Mouse (Mus musculus): Measurements from ENCODE around the gene Zfp82. TPM values are rescaled to one million over a fixed set of nuclear protein-coding genes. Genes with fewer than 3 reads are reported as not detected.

Gene Zfp82
- polyA plus RNA-seq, 1 experiment from 2014 or later = 9.9 TPM

- Histone ChIP-seq H3K27me3 (ENCODE audit: control insufficient read depth, insufficient read depth, low read length) (no peaks in the 10 kb centered on the region), H3K9ac (ENCODE audit: low read length) (no peak overlapping the region), H3K27ac (ENCODE audit: low read depth, low read length) (no peak overlapping the region), H3K4me1 (ENCODE audit: control insufficient read depth, insufficient read depth, low read length) (peaks cover 4% of the 10 kb centered on the region), H3K4me2 (ENCODE audit: low read depth) (peak overlapping the region; percentile 74), H3K9me3 (ENCODE audit: control insufficient read depth, low read length) (no peaks in the 10 kb centered on the region), H3K4me3 (ENCODE audit: low read depth, low read length) (peak overlapping the region; percentile 68), H3K36me3 (ENCODE audit: control insufficient read depth, insufficient read depth, low read length) (peaks cover 3% of the 10 kb centered on the region; the same call in 1 of the 2 replicates)
- ATAC-seq (ENCODE audit: insufficient read depth, low FRiP score, low TSS enrichment) (no peak), DNase-seq (ENCODE audit: low spot score) (no peak)
- WGBS = 76% methylated on average over 6 of the region's 6 CpGs
Observed at GRCm38 (mm10) chr7:30093918-30094415, 21.3 kb upstream of the Zfp82 start.

- no peak overlapping the region for H3K9ac ChIP-seq (ENCODE audit: low read length)
- H3K4me3 ChIP-seq (ENCODE audit: low read depth, low read length) = no peak overlapping the region
- ATAC-seq (ENCODE audit: insufficient read depth, low FRiP score, low TSS enrichment) (no peak), DNase-seq (ENCODE audit: low spot score) (no peak)
- H3K4me1 ChIP-seq (ENCODE audit: control insufficient read depth, insufficient read depth, low read length) = peaks cover 7% of the 10 kb centered on the region
- H3K4me2 ChIP-seq (ENCODE audit: low read depth) = no peak overlapping the region
- H3K9me3 ChIP-seq (ENCODE audit: control insufficient read depth, low read length) = no peaks in the 10 kb centered on the region
- WGBS = 87% methylated on average over 9 of the region's 9 CpGs
- H3K27me3 ChIP-seq (ENCODE audit: control insufficient read depth, insufficient read depth, low read length) = no peaks in the 10 kb centered on the region
- H3K27ac ChIP-seq (ENCODE audit: low read depth, low read length) = no peak overlapping the region
- H3K36me3 ChIP-seq (ENCODE audit: control insufficient read depth, insufficient read depth, low read length) = no peaks in the 10 kb centered on the region
Observed at GRCm38 (mm10) chr7:30092666-30093065, 20.0 kb upstream of the Zfp82 start.

GRCm38 (mm10) chr7:30090970-30091585, 18.4 kb upstream of the Zfp82 start:
- H3K9ac ChIP-seq (ENCODE audit: low read length) = peak overlapping the region; percentile 80

GRCm38 (mm10) chr7:30090092-30090969, 17.6 kb upstream of the Zfp82 start, which contains the start of the genes Gm26920 and Zfp566:
Gm26920 (minus strand) TSS chr7:30090410.
Zfp566 (minus strand) TSS chr7:30090527.
- WGBS = 0% methylated on average over 40 of the region's 40 CpGs
- peaks cover 7% of the 10 kb centered on the region for H3K4me1 ChIP-seq (ENCODE audit: control insufficient read depth, insufficient read depth, low read length)
- no peaks in the 10 kb centered on the region for H3K27me3 ChIP-seq (ENCODE audit: control insufficient read depth, insufficient read depth, low read length)
- peak within 1 kb of the TSS; percentile 66 for H3K4me3 ChIP-seq (ENCODE audit: low read depth, low read length)
- DNase-seq (ENCODE audit: low spot score) (peak; percentile 98), ATAC-seq (ENCODE audit: insufficient read depth, low FRiP score, low TSS enrichment) (peak; percentile 87)
- peak within 1 kb of the TSS; percentile 70 for H3K4me2 ChIP-seq (ENCODE audit: low read depth)
- peak within 1 kb of the TSS; percentile 76 for H3K27ac ChIP-seq (ENCODE audit: low read depth, low read length)
- H3K36me3 ChIP-seq (ENCODE audit: control insufficient read depth, insufficient read depth, low read length) = peaks cover 7% of the 10 kb centered on the region
- H3K9ac ChIP-seq (ENCODE audit: low read length) = peak within 1 kb of the TSS; percentile 80
- no peaks in the 10 kb centered on the region for H3K9me3 ChIP-seq (ENCODE audit: control insufficient read depth, low read length)

More at GRCm38 (mm10) chr7:30090970-30091585, 18.4 kb upstream of the Zfp82 start:
- H3K27ac ChIP-seq (ENCODE audit: low read depth, low read length) = no peak overlapping the region
- WGBS = 13% methylated on average over 9 of the region's 9 CpGs
- peak overlapping the region; percentile 66 for H3K4me3 ChIP-seq (ENCODE audit: low read depth, low read length)
- H3K27me3 ChIP-seq (ENCODE audit: control insufficient read depth, insufficient read depth, low read length) = no peaks in the 10 kb centered on the region
- H3K4me1 ChIP-seq (ENCODE audit: control insufficient read depth, insufficient read depth, low read length) = peaks cover 7% of the 10 kb centered on the region
- H3K4me2 ChIP-seq (ENCODE audit: low read depth) = peak overlapping the region; percentile 49
- 0 out of 2 replicates have a peak, but pooled peaks have one; percentile 0 for ATAC-seq (ENCODE audit: insufficient read depth, low FRiP score, low TSS enrichment)
- H3K9me3 ChIP-seq (ENCODE audit: control insufficient read depth, low read length) = no peaks in the 10 kb centered on the region
- peaks cover 4% of the 10 kb centered on the region for H3K36me3 ChIP-seq (ENCODE audit: control insufficient read depth, insufficient read depth, low read length)
- DNase-seq (ENCODE audit: low spot score) = no peak

GRCm38 (mm10) chr7:30089405-30089804, 16.7 kb upstream of the Zfp82 start:
- Histone ChIP-seq H3K9me3 (ENCODE audit: control insufficient read depth, low read length) (no peaks in the 10 kb centered on the region), H3K4me3 (ENCODE audit: low read depth, low read length) (peak overlapping the region; percentile 66), H3K4me2 (ENCODE audit: low read depth) (peak overlapping the region; percentile 70), H3K27ac (ENCODE audit: low read depth, low read length) (no peak overlapping the region), H3K36me3 (ENCODE audit: control insufficient read depth, insufficient read depth, low read length) (peaks cover 10% of the 10 kb centered on the region), H3K27me3 (ENCODE audit: control insufficient read depth, insufficient read depth, low read length) (no peaks in the 10 kb centered on the region), H3K9ac (ENCODE audit: low read length) (peak overlapping the region; percentile 80), H3K4me1 (ENCODE audit: control insufficient read depth, insufficient read depth, low read length) (peaks cover 7% of the 10 kb centered on the region)
- 22% methylated on average over 6 of the region's 6 CpGs for WGBS
- DNase-seq (ENCODE audit: low spot score) = no peak
- no peak for ATAC-seq (ENCODE audit: insufficient read depth, low FRiP score, low TSS enrichment)

- H3K36me3 ChIP-seq (ENCODE audit: control insufficient read depth, insufficient read depth, low read length) = peaks cover 10% of the 10 kb centered on the region
- H3K4me2 ChIP-seq (ENCODE audit: low read depth) = no peak overlapping the region
Observed at GRCm38 (mm10) chr7:30086524-30086923, 13.8 kb upstream of the Zfp82 start.

GRCm38 (mm10) chr7:30064622-30065021, 8.1 kb downstream of the Zfp82 start:
- no peak overlapping the region for H3K9ac ChIP-seq (ENCODE audit: low read length)
- no peak overlapping the region for H3K4me3 ChIP-seq (ENCODE audit: low read depth, low read length)
- no peak overlapping the region for H3K27ac ChIP-seq (ENCODE audit: low read depth, low read length)
- H3K4me1 ChIP-seq (ENCODE audit: control insufficient read depth, insufficient read depth, low read length) = no peaks in the 10 kb centered on the region
- H3K4me2 ChIP-seq (ENCODE audit: low read depth) = no peak overlapping the region
- H3K9me3 ChIP-seq (ENCODE audit: control insufficient read depth, low read length) = no peaks in the 10 kb centered on the region
- DNase-seq (ENCODE audit: low spot score) (no peak), ATAC-seq (ENCODE audit: insufficient read depth, low FRiP score, low TSS enrichment) (no peak)
- H3K27me3 ChIP-seq (ENCODE audit: control insufficient read depth, insufficient read depth, low read length) = no peaks in the 10 kb centered on the region
- peaks cover 4% of the 10 kb centered on the region; the same call in 1 of the 2 replicates for H3K36me3 ChIP-seq (ENCODE audit: control insufficient read depth, insufficient read depth, low read length)
- 83% methylated on average over 5 of the region's 5 CpGs for WGBS

More at GRCm38 (mm10) chr7:30086524-30086923, 13.8 kb upstream of the Zfp82 start:
- ATAC-seq (ENCODE audit: insufficient read depth, low FRiP score, low TSS enrichment) = no peak
- no peak for DNase-seq (ENCODE audit: low spot score)
- WGBS = 95% methylated on average over 9 of the region's 9 CpGs
- no peak overlapping the region for H3K9ac ChIP-seq (ENCODE audit: low read length)
- no peak overlapping the region for H3K27ac ChIP-seq (ENCODE audit: low read depth, low read length)
- no peak overlapping the region for H3K4me3 ChIP-seq (ENCODE audit: low read depth, low read length)
- H3K9me3 ChIP-seq (ENCODE audit: control insufficient read depth, low read length) = no peaks in the 10 kb centered on the region
- peaks cover 7% of the 10 kb centered on the region for H3K4me1 ChIP-seq (ENCODE audit: control insufficient read depth, insufficient read depth, low read length)
- H3K27me3 ChIP-seq (ENCODE audit: control insufficient read depth, insufficient read depth, low read length) = no peaks in the 10 kb centered on the region

- peak; percentile 40 for DNase-seq (ENCODE audit: low spot score)
- 93% methylated on average over 5 of the region's 5 CpGs for WGBS
- ATAC-seq (ENCODE audit: insufficient read depth, low FRiP score, low TSS enrichment) = no peak
- H3K4me1 ChIP-seq (ENCODE audit: control insufficient read depth, insufficient read depth, low read length) = no peaks in the 10 kb centered on the region
- no peak overlapping the region for H3K4me3 ChIP-seq (ENCODE audit: low read depth, low read length)
- peaks cover 7% of the 10 kb centered on the region; the same call in 1 of the 2 replicates for H3K36me3 ChIP-seq (ENCODE audit: control insufficient read depth, insufficient read depth, low read length)
- H3K4me2 ChIP-seq (ENCODE audit: low read depth) = no peak overlapping the region
- no peak overlapping the region for H3K27ac ChIP-seq (ENCODE audit: low read depth, low read length)
- H3K9me3 ChIP-seq (ENCODE audit: control insufficient read depth, low read length) = no peaks in the 10 kb centered on the region
- H3K27me3 ChIP-seq (ENCODE audit: control insufficient read depth, insufficient read depth, low read length) = no peaks in the 10 kb centered on the region
- no peak overlapping the region for H3K9ac ChIP-seq (ENCODE audit: low read length)
Observed at GRCm38 (mm10) chr7:30062478-30062877, 10.2 kb downstream of the Zfp82 start.

Measured in neural tube, embryonic 11.5 days (tissue).